24 mouse cellular contexts compared by ENCODE assay signal in the genomic region with DNA sequence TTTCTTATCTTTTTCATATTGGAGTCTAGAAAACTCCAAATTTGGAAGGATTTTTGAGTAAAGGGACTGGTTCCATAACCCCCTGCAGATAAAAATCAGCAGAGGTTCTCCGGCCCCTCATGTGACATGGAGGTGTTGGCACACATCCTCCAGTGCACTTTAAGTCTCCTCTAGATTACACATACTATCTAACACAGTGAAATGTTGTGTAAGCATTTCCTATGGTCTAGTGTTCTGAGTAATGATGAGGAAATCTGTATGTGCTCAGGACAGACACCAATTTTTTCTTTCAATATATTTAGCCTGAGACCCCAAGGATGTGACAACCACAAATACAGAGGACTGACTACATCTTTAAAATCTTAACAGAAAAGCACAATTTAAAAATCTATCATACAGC.
"Had no signal": no experiment of that assay in that cellular context is flagged by ENCODE, and none has a peak within 500 bp of the region (broad histone marks: within the 10 kb centered on the region; RNA-seq: fewer than 3 reads in every experiment).

No protein-coding gene starts in this region.

- H3K9me3 ChIP-seq: heart, embryonic 10.5 days; heart, embryonic 12.5 days; hindbrain, embryonic 10.5 days; hindbrain, embryonic 12.5 days; intestine, embryonic 15.5 days; limb, embryonic 15.5 days had no signal

- H3K9ac ChIP-seq: heart, embryonic 12.5 days; hindbrain, embryonic 12.5 days; hindbrain, embryonic 14.5 days; intestine, embryonic 15.5 days; limb, embryonic 13.5 days; limb, embryonic 15.5 days had no signal

- H3K4me2 ChIP-seq: heart, embryonic 12.5 days; hindbrain, embryonic 12.5 days; hindbrain, embryonic 14.5 days; intestine, embryonic 15.5 days; limb, embryonic 13.5 days; limb, embryonic 15.5 days had no signal

- H3K27me3 ChIP-seq: heart, embryonic 12.5 days; hindbrain, embryonic 12.5 days; intestine, embryonic 15.5 days; limb, embryonic 13.5 days; limb, embryonic 15.5 days had no signal

- H3K4me3 ChIP-seq: gastrocnemius, adult 2 months; heart, embryonic 10.5 days; heart, embryonic 12.5 days; hindbrain, embryonic 10.5 days; hindbrain, embryonic 12.5 days; intestine, embryonic 15.5 days; layer of hippocampus, adult 2 months; left cerebral cortex, adult 2 months; limb, embryonic 13.5 days; limb, embryonic 15.5 days had no signal

- H3K4me1 ChIP-seq: heart, embryonic 10.5 days; heart, embryonic 12.5 days; hindbrain, embryonic 10.5 days; hindbrain, embryonic 12.5 days; intestine, embryonic 15.5 days; limb, embryonic 15.5 days had no signal

- H3K36me3 ChIP-seq: heart, embryonic 10.5 days; heart, embryonic 12.5 days; hindbrain, embryonic 10.5 days; hindbrain, embryonic 12.5 days; intestine, embryonic 15.5 days; limb, embryonic 13.5 days; limb, embryonic 15.5 days had no signal

- H3K27ac ChIP-seq: gastrocnemius, adult 2 months; heart, embryonic 10.5 days; hindbrain, embryonic 10.5 days; hindbrain, embryonic 12.5 days; hindbrain, embryonic 14.5 days; intestine, embryonic 15.5 days; layer of hippocampus, adult 2 months; left cerebral cortex, adult 2 months; limb, embryonic 13.5 days; limb, embryonic 15.5 days had no signal

- DNase-seq: gastrocnemius, adult 2 months; gastrocnemius, postnatal 10 days; gastrocnemius, postnatal 25 days; heart, postnatal 10 days; heart, postnatal 4 days; kidney, adult 18-20 months; kidney, adult 8-10 months; kidney, postnatal 10 days; kidney, postnatal 25 days; kidney, postnatal 4 days; left cerebral cortex, postnatal 4 days had no signal

- ATAC-seq: hindbrain, embryonic 16.5 days; inflammation-experienced regulatory T-cells, adult 6 months; intestine, embryonic 15.5 days; intestine, postnatal 0 days had no signal
